Mouse (Mus musculus): ENCODE measurements around the gene Ssbp4.

- TF ChIP-seq POLR2A (IDR thresholded peaks at IDR 0.05; ENCODE audit: low read depth, low read length): no peak
- no peak for TF ChIP-seq CTCF (conservative IDR thresholded peaks at IDR 0.05; ENCODE audit: insufficient read depth, insufficient read length, low read depth, low read length)
Observed at GRCm38 (mm10) chr8:70654121-70654520, 45.4 kb upstream of the Ssbp4 start.
